Mouse (Mus musculus): ENCODE measurements around the gene Nebl.

DNA sequence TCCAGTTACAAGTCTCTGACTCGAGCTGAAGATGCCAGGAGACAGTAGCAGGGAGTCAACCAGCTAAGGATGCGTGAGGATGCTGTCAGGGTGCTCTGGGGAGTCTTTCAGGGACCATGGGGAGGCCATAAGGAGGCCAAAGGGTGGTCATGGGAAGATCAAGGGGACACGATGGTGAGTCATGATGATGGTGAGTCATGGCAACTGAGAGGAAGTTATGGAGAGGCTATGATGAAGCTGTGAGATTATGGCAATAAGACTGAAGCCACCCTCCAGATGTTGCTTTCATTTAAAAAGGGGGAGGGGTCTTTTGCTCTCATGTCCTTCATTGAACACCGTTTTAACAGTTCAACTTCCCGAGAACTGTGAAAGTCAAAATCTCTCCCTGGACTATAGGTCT lies 322.0 kb downstream of the Nebl start:
- TF ChIP-seq POLR2A (IDR thresholded peaks at IDR 0.05; ENCODE audit: control insufficient read depth, extremely low read depth, insufficient read depth, low read length, poor library complexity) (no peak), CTCF (IDR thresholded peaks at IDR 0.05; ENCODE audit: borderline replicate concordance, control insufficient read depth, extremely low read depth, insufficient read depth, low read length, poor library complexity) (no peak)
